Mouse (Mus musculus) gastrocnemius, postnatal 25 days (tissue): Measurements from ENCODE around the gene Dip2c. TPM values are rescaled to one million over a fixed set of nuclear protein-coding genes. Genes with fewer than 3 reads are reported as not detected.

Experiments used
- total RNA-seq, 2 experiments: library from RNA; stranded (reverse); gene quantifications; 1 replicate in 1 of 2; 2 replicates in 1 of 2; pipeline ENCODE4 v1.2.3; 2021

Gene Dip2c
- total RNA-seq, 2 experiments from 2014 or later: 9.7 to 11.5 TPM

Other genes with a start within 250 kb of the Dip2c start
- 10 to 100 TPM; 66.1 to 69.8 TPM for gene Larp4b, start 182.6 kb upstream of the Dip2c start, total RNA-seq